Mouse (Mus musculus): ENCODE results near the gene Dclre1b. TPM values are rescaled to one million over a fixed set of nuclear protein-coding genes. Genes with fewer than 3 reads are reported as not detected.

The Dclre1b gene
- polyA plus RNA-seq, 1 experiment from 2014 or later: 41.5 TPM

GRCm38 (mm10) chr3:103780777-103781176, 28.5 kb downstream of the Dclre1b start:
- 79% methylated on average over 5 of the region's 5 CpGs for WGBS
- DNase-seq (ENCODE audit: low spot score): no peak
- H3K27me3 ChIP-seq (replicated peaks; ENCODE audit: low read depth, poor library complexity, severe bottlenecking): no peaks in the 10 kb centered on the region
- no peak overlapping the region for H3K4me3 ChIP-seq
- no peaks in the 10 kb centered on the region for H3K9me3 ChIP-seq
- peaks cover 26% of the 10 kb centered on the region for H3K36me3 ChIP-seq (replicated peaks)
- peaks cover 4% of the 10 kb centered on the region; the same call in 1 of the 2 replicates for H3K4me1 ChIP-seq
- no peak overlapping the region for H3K27ac ChIP-seq (replicated peaks)

GRCm38 (mm10) chr3:103780271-103780670, 29.0 kb downstream of the Dclre1b start:
- Histone ChIP-seq H3K4me3 (no peak overlapping the region), H3K36me3 (replicated peaks) (peaks cover 31% of the 10 kb centered on the region), H3K27ac (replicated peaks) (no peak overlapping the region), H3K27me3 (replicated peaks; ENCODE audit: low read depth, poor library complexity, severe bottlenecking) (no peaks in the 10 kb centered on the region), H3K9me3 (no peaks in the 10 kb centered on the region), H3K4me1 (peaks cover 4% of the 10 kb centered on the region; the same call in 1 of the 2 replicates)
- WGBS: 93% methylated on average over 3 of the region's 3 CpGs
- no peak for DNase-seq (ENCODE audit: low spot score)

DNA sequence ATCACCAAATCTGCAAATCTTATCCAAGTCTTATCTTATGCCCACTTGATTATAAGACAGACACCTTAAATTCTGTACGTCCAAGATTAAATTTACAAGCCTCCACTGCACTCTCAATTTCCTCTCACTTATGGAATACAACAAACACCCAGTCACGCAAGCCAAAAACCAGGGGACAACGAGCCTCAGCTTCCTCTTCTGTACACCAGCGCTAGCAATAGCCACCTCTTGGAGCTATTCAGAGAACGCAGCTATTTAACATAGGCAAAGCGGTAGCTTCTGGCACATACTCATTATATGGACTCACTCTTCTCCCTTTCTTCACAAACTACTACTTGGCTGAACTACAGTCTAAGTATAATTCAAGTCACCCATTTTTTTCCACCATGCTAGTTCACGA, 30.1 kb downstream of the Dclre1b start:
- Histone ChIP-seq H3K9me3 (no peaks in the 10 kb centered on the region), H3K27ac (replicated peaks) (no peak overlapping the region), H3K27me3 (replicated peaks; ENCODE audit: low read depth, poor library complexity, severe bottlenecking) (no peaks in the 10 kb centered on the region), H3K4me3 (no peak overlapping the region), H3K36me3 (replicated peaks) (peaks cover 34% of the 10 kb centered on the region), H3K4me1 (peaks cover 3% of the 10 kb centered on the region; the same call in 1 of the 2 replicates)
- no peak for DNase-seq (ENCODE audit: low spot score)
- whole genome bisulfite sequencing: 87% methylated on average over 7 of the region's 7 CpGs

DNA sequence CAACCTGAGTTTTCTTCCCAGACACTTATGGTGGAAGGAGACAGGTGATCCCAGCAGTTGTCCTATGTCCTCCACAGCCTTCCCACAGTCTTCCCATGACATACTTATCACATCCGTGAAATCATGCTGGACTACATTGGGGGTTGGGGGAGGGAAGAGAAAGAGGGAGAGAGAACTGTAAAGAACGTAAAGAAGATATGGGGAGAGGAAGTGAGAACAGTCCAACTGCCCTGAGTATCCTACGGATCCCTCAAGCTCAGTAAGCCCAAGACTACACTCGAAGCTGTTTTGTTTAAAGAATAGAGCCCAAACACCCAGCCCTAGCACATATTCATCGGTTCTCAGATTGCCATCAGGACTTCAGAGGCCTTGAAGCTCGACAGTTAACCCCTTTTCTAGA, 30.6 kb downstream of the Dclre1b start:
- H3K27ac ChIP-seq (replicated peaks): no peak overlapping the region
- H3K4me1 ChIP-seq: no peaks in the 10 kb centered on the region
- WGBS: 87% methylated on average over 6 of the region's 6 CpGs
- DNase-seq (ENCODE audit: low spot score): no peak
- H3K9me3 ChIP-seq: no peaks in the 10 kb centered on the region
- H3K36me3 ChIP-seq (replicated peaks): peaks cover 39% of the 10 kb centered on the region
- H3K27me3 ChIP-seq (replicated peaks; ENCODE audit: low read depth, poor library complexity, severe bottlenecking): no peaks in the 10 kb centered on the region
- no peak overlapping the region for H3K4me3 ChIP-seq

- Histone ChIP-seq H3K36me3 (replicated peaks) (peaks cover 44% of the 10 kb centered on the region), H3K27me3 (replicated peaks; ENCODE audit: low read depth, poor library complexity, severe bottlenecking) (no peaks in the 10 kb centered on the region), H3K4me1 (no peaks in the 10 kb centered on the region), H3K9me3 (no peaks in the 10 kb centered on the region), H3K27ac (replicated peaks) (no peak overlapping the region), H3K4me3 (no peak overlapping the region)
- DNase-seq (ENCODE audit: low spot score): no peak
- WGBS: 89% methylated on average over 11 of the region's 11 CpGs
Observed at GRCm38 (mm10) chr3:103777940-103778339, 31.3 kb downstream of the Dclre1b start.

GRCm38 (mm10) chr3:103774009-103774408, 35.2 kb downstream of the Dclre1b start:
- Histone ChIP-seq H3K4me1 (no peaks in the 10 kb centered on the region), H3K27me3 (replicated peaks; ENCODE audit: low read depth, poor library complexity, severe bottlenecking) (no peaks in the 10 kb centered on the region), H3K4me3 (no peak overlapping the region), H3K27ac (replicated peaks) (no peak overlapping the region), H3K36me3 (replicated peaks) (peaks cover 71% of the 10 kb centered on the region), H3K9me3 (no peaks in the 10 kb centered on the region)
- WGBS: 91% methylated on average over 15 of the region's 15 CpGs
- DNase-seq (ENCODE audit: low spot score): no peak

- WGBS: 87% methylated on average over 3 of the region's 3 CpGs
- H3K27ac ChIP-seq (replicated peaks): no peak overlapping the region
- no peak overlapping the region for H3K4me3 ChIP-seq
- peaks cover 75% of the 10 kb centered on the region for H3K36me3 ChIP-seq (replicated peaks)
- H3K4me1 ChIP-seq: no peaks in the 10 kb centered on the region
- H3K9me3 ChIP-seq: no peaks in the 10 kb centered on the region
- no peak for DNase-seq (ENCODE audit: low spot score)
- no peaks in the 10 kb centered on the region for H3K27me3 ChIP-seq (replicated peaks; ENCODE audit: low read depth, poor library complexity, severe bottlenecking)
Observed at GRCm38 (mm10) chr3:103773508-103773907, 35.7 kb downstream of the Dclre1b start.

DNA sequence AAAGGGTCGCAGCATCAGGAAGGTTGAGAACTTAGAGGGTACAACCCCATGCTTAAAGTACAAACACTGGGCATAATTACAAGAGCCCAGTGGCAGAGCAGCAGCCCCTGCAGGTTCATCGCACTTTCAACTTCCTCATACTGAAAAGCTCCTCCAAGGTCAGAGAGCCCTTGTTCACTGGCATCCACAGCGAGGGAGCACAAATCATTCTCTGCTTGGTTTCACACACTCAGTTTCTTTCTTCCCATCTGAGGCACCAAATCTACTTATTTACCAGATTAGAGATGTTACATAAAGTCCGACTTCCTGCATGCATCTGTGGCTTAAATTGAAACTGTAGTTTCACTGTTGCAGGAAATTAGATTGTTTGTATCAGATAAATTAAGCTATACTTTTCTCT, 36.4 kb downstream of the Dclre1b start:
- no peaks in the 10 kb centered on the region for H3K27me3 ChIP-seq (replicated peaks; ENCODE audit: low read depth, poor library complexity, severe bottlenecking)
- no peaks in the 10 kb centered on the region for H3K4me1 ChIP-seq
- no peak overlapping the region for H3K27ac ChIP-seq (replicated peaks)
- no peak for DNase-seq (ENCODE audit: low spot score)
- no peak overlapping the region for H3K4me3 ChIP-seq
- H3K9me3 ChIP-seq: no peaks in the 10 kb centered on the region
- 85% methylated on average over 4 of the region's 4 CpGs for WGBS
- H3K36me3 ChIP-seq (replicated peaks): peaks cover 74% of the 10 kb centered on the region

DNA sequence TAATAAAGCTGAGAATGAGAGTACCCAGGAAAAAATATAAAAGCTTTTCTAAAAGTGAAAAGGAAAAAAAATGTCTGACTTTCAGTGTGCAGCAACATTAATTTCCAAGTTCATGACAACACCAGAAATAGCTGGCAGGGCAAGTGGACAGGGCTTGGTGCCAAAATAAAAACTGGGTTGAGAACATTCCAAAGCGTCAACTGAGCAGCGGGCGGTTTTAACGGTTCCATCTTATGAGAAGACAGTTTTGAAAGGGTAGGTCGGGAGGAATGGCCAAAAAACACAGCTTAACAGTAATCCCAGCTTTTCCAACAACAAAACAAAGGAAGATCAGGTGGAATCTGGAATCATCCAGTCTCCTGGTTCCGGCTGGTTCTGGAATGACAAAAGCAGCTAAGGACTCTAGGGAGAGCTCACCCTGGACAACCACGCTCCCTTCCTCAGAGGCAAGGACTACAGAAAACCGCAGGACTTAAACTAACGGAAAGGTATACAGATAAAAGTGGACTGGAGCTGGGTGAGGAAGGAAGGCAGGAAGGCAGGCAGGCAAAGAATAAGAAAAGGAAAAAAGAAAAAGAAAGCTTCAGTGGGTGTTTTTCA, 37.6 kb downstream of the Dclre1b start:
- H3K4me1 ChIP-seq: no peaks in the 10 kb centered on the region
- 89% methylated on average over 9 of the region's 9 CpGs for WGBS
- no peaks in the 10 kb centered on the region for H3K9me3 ChIP-seq
- no peak overlapping the region for H3K27ac ChIP-seq (replicated peaks)
- H3K27me3 ChIP-seq (replicated peaks; ENCODE audit: low read depth, poor library complexity, severe bottlenecking): no peaks in the 10 kb centered on the region
- DNase-seq (ENCODE audit: low spot score): no peak
- H3K4me3 ChIP-seq: no peak overlapping the region
- peaks cover 62% of the 10 kb centered on the region for H3K36me3 ChIP-seq (replicated peaks)

DNA sequence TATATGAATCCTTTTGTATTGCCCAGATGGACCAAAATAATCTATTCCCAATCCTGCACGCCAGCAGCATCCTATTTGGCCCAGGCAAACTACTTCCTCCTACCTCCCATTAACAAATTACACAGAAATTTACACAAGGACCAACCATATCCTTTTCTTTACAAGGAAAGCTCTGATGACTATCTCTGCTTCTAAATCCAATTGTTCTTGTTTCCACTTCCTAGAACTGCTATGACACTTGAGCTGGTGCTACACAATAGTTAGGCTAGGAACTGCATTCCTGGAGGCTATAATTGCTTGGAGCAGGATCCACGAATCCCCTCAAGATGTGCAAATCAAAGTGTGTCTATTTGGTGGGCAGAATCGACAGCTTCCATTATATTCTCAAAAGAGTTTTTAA, 42.5 kb downstream of the Dclre1b start:
- H3K27ac ChIP-seq (replicated peaks): no peak overlapping the region
- no peak for DNase-seq (ENCODE audit: low spot score)
- no peaks in the 10 kb centered on the region for H3K9me3 ChIP-seq
- no peaks in the 10 kb centered on the region for H3K4me1 ChIP-seq
- no peak overlapping the region for H3K4me3 ChIP-seq
- H3K36me3 ChIP-seq (replicated peaks): peaks cover 73% of the 10 kb centered on the region
- no peaks in the 10 kb centered on the region for H3K27me3 ChIP-seq (replicated peaks; ENCODE audit: low read depth, poor library complexity, severe bottlenecking)
- 72% methylated on average over 3 of the region's 3 CpGs for WGBS

GRCm38 (mm10) chr3:103759261-103759970, 49.8 kb downstream of the Dclre1b start:
- Histone ChIP-seq H3K27ac (replicated peaks) (no peak overlapping the region), H3K9me3 (no peaks in the 10 kb centered on the region), H3K4me1 (no peaks in the 10 kb centered on the region), H3K27me3 (replicated peaks; ENCODE audit: low read depth, poor library complexity, severe bottlenecking) (no peaks in the 10 kb centered on the region), H3K4me3 (no peak overlapping the region), H3K36me3 (replicated peaks) (peaks cover 95% of the 10 kb centered on the region)
- DNase-seq (ENCODE audit: low spot score): no peak
- WGBS: 91% methylated on average over 5 of the region's 5 CpGs

DNA sequence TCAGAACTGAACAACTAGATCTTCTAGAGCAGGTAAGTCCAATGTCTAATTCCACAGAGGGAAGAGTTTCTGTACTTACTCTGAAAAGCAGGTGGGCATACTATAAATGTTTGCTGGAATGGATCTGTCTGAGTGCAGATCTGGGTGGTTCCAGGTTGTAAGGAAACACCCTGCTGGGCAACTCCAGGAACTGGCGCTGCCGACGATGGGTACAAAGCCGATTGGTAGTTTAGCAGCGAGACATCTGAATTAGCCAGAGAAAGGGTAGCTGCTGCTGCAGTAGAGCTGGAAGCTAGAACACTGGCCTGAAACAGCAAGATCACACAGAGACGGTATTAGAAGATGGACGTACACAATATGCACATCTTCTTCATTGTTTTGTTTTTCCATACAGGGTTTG, 50.8 kb downstream of the Dclre1b start:
- DNase-seq (ENCODE audit: low spot score): no peak
- Histone ChIP-seq H3K4me3 (no peak overlapping the region), H3K4me1 (no peaks in the 10 kb centered on the region), H3K27me3 (replicated peaks; ENCODE audit: low read depth, poor library complexity, severe bottlenecking) (no peaks in the 10 kb centered on the region), H3K27ac (replicated peaks) (no peak overlapping the region), H3K9me3 (no peaks in the 10 kb centered on the region), H3K36me3 (replicated peaks) (peaks cover 95% of the 10 kb centered on the region)
- 89% methylated on average over 7 of the region's 7 CpGs for WGBS

- no peaks in the 10 kb centered on the region for H3K4me1 ChIP-seq
- H3K36me3 ChIP-seq (replicated peaks): peaks cover 95% of the 10 kb centered on the region
- H3K27me3 ChIP-seq (replicated peaks; ENCODE audit: low read depth, poor library complexity, severe bottlenecking): no peaks in the 10 kb centered on the region
- H3K4me3 ChIP-seq: no peak overlapping the region
- H3K27ac ChIP-seq (replicated peaks): no peak overlapping the region
- no peak for DNase-seq (ENCODE audit: low spot score)
- no peaks in the 10 kb centered on the region for H3K9me3 ChIP-seq
- WGBS: 96% methylated on average over 2 of the region's 2 CpGs
Observed at GRCm38 (mm10) chr3:103756920-103757319, 52.3 kb downstream of the Dclre1b start.

Data from embryonic facial prominence, embryonic 10.5 days (tissue).